Mouse (Mus musculus) midbrain, embryonic 16.5 days (tissue): ENCODE measurements at regions not wholly inside any gene's neighbourhood (a gene's known extent, or its start where the extent isn't known, plus 50 kb on each side); places are given as distances from the start of the nearest gene placed in this dataset.

Source experiments
- ATAC-seq: fragments of 200-750 bp; cut with Nextera tagmentation; 2 replicates; pipeline ENCODE4 v1.8.0; 2017; ENCODE audit warnings: moderate TSS enrichment
- H3K27ac ChIP-seq: fragments of 300-500 bp; sonication (generic); 2 replicates; pipeline ENCODE4 v1.5.1; 2014; ENCODE audit warnings: mild to moderate bottlenecking, low read length, mixed read lengths
- H3K27me3 ChIP-seq: fragments of 300-500 bp; sonication (generic); 2 replicates; pipeline ENCODE4 v1.6.1; 2014; ENCODE audit warnings: low read depth, low read length, mixed read lengths; ENCODE audit not compliant: control insufficient read depth, insufficient read depth
- H3K36me3 ChIP-seq: fragments of 300-500 bp; sonication (generic); 2 replicates; pipeline ENCODE4 v1.6.1; 2014; ENCODE audit warnings: mild to moderate bottlenecking, low read length, moderate library complexity, mixed read lengths; ENCODE audit not compliant: control insufficient read depth, insufficient read depth
- H3K4me1 ChIP-seq: fragments of 300-500 bp; sonication (generic); 2 replicates; pipeline ENCODE4 v1.6.1; 2014; ENCODE audit warnings: mild to moderate bottlenecking, low read length, mixed read lengths; ENCODE audit not compliant: control insufficient read depth, insufficient read depth
- H3K4me2 ChIP-seq: fragments of 300-500 bp; sonication (generic); 2 replicates; pipeline ENCODE4 v1.6.1; 2014; ENCODE audit warnings: mild to moderate bottlenecking, low read length, mixed read lengths
- H3K4me3 ChIP-seq: fragments of 300-500 bp; sonication (generic); 2 replicates; pipeline ENCODE4 v1.5.1; 2014; ENCODE audit warnings: low read depth, mild to moderate bottlenecking, low read length, moderate library complexity, mixed read lengths
- H3K9ac ChIP-seq: fragments of 300-500 bp; sonication (generic); 2 replicates; pipeline ENCODE4 v1.6.1; 2014; ENCODE audit warnings: low read depth, low read length, mixed read lengths
- H3K9me3 ChIP-seq: fragments of 300-500 bp; sonication (generic); replicated peaks from 2 replicates; pipeline ENCODE4 v1.6.1; 2014; ENCODE audit warnings: mild to moderate bottlenecking, low read length, mixed read lengths; ENCODE audit not compliant: control insufficient read depth, poor library complexity, severe bottlenecking
- WGBS: fragments of 180-500 bp; shearing (Covaris S2); extraction: QIAGEN DNeasy Blood & Tissue Kit; methylation state at CpG from one replicate; pipeline ENCODE4 v1.1.7; 2014; 5-methylcytosine and 5-hydroxymethylcytosine counted together

- H3K27me3 ChIP-seq: no peaks in the 10 kb centered on the region
- H3K4me3 ChIP-seq: no peak overlapping the region
- 79% methylated on average over 1 of the region's 1 CpGs for WGBS
- no peak overlapping the region for H3K4me2 ChIP-seq
- no peak overlapping the region for H3K9ac ChIP-seq
- no peaks in the 10 kb centered on the region for H3K36me3 ChIP-seq
- ATAC-seq: no peak
- H3K4me1 ChIP-seq: no peaks in the 10 kb centered on the region
- H3K9me3 ChIP-seq: 0 out of 2 replicates have a peak, but pooled peaks cover 3% of the 10 kb centered on the region
- H3K27ac ChIP-seq: no peak overlapping the region
These were observed 175.6 kb downstream of the Slc39a8 start for GRCm38 (mm10) chr3:136000592-136001160.
